Mouse (Mus musculus) bone marrow macrophage, adult 2 months (primary cell): ENCODE results near the gene Dnajb8.

Source experiments
- CTCF ChIP-seq: IDR thresholded peaks from 2 replicates; pipeline ENCODE4 v1.5.1; 2012; ENCODE audit warnings: low read depth, mild to moderate bottlenecking, low read length, moderate library complexity
- POLR2A ChIP-seq: IDR thresholded peaks from 2 replicates; pipeline ENCODE4 v1.6.1; 2012; ENCODE audit warnings: mild to moderate bottlenecking, low read depth, low read length, borderline replicate concordance

GRCm38 (mm10) chr6:88210182-88210581 lies 11.9 kb upstream of the Dnajb8 start:
- TF ChIP-seq CTCF (no peak), POLR2A (no peak)
